Mouse (Mus musculus): ENCODE measurements around the gene Stk26.

DNA sequence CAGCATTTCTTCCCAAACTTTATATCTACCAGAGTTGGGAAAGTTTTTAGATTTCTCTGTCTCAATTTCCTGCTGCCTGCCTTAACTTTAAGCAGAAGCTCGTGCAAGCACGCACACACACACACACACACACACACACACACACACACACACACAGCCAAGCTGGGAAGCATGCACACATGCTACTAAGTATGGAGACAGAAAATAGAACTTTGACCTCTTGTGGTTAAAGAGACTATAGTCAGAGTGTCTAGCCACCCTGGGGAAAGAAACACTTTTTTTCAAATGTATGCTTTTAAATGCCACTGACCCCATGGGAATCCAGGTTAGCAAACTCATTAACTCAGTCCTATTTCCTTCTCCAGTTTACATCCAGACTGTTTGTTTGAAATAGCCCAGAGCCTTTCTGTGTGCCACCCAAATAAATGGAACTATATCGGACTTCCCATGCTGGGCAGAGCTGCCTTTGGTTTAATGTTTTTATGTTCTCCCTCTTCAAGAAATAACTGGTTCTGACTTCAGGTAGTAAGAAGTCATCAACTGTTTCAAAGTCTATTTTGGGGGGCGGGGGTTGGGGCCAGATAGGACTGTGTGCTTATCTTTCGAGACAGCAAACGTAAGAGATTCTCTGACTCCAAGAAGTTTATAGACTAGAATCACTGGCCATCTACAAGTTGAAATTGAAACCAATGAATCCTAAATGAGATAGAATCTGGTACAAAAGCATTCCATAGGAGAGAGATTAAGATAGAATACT lies 9.8 kb downstream of the Stk26 start:
- TF ChIP-seq CTCF (IDR thresholded peaks at IDR 0.05; ENCODE audit: borderline replicate concordance, extremely low read depth, insufficient read depth, insufficient read length) (no peak), POLR2A (IDR thresholded peaks at IDR 0.05; ENCODE audit: borderline replicate concordance, extremely low read depth, insufficient read depth, insufficient read length, poor library complexity, severe bottlenecking) (no peak)
